Mouse (Mus musculus): ENCODE measurements around the gene Nckap5. TPM values are rescaled to one million over a fixed set of nuclear protein-coding genes. Genes with fewer than 3 reads are reported as not detected.
A peak's percentile ranks its signal among the peaks of the same experiment; 100 is the strongest.

Nckap5 gene
- polyA plus RNA-seq, 1 experiment from 2014 or later = 16.6 TPM

- Histone ChIP-seq H3K27ac (ENCODE audit: low read depth, low read length) (no peak overlapping the region), H3K27me3 (replicated peaks; ENCODE audit: control insufficient read depth, insufficient read depth, low read length) (no peaks in the 10 kb centered on the region), H3K4me2 (ENCODE audit: low read length) (no peak overlapping the region), H3K4me1 (ENCODE audit: control insufficient read depth, insufficient read depth, low read length) (peaks cover 12% of the 10 kb centered on the region; the same call in 1 of the 2 replicates), H3K9me3 (replicated peaks; ENCODE audit: control insufficient read depth, low read length) (no peaks in the 10 kb centered on the region), H3K9ac (ENCODE audit: low read length) (no peak overlapping the region), H3K4me3 (ENCODE audit: low read depth, low read length) (no peak overlapping the region), H3K36me3 (ENCODE audit: control insufficient read depth, insufficient read depth, low read length) (no peaks in the 10 kb centered on the region)
- ATAC-seq = no peak
- no peak for DNase-seq (ENCODE audit: low spot score)
- 97% methylated on average over 1 of the region's 1 CpGs for WGBS
These were observed 2.3 kb upstream of the Nckap5 start for GRCm38 (mm10) chr1:126832885-126833284.

GRCm38 (mm10) chr1:126829031-126829430, 1.6 kb downstream of the Nckap5 start:
- 43% methylated on average over 9 of the region's 9 CpGs for WGBS

GRCm38 (mm10) chr1:126824841-126825240, 5.8 kb downstream of the Nckap5 start:
- Histone ChIP-seq H3K4me1 (ENCODE audit: control insufficient read depth, insufficient read depth, low read length) (peaks cover under 1% of the 10 kb centered on the region; the same call in 1 of the 2 replicates), H3K36me3 (ENCODE audit: control insufficient read depth, insufficient read depth, low read length) (no peaks in the 10 kb centered on the region), H3K4me3 (ENCODE audit: low read depth, low read length) (no peak overlapping the region), H3K9ac (ENCODE audit: low read length) (no peak overlapping the region), H3K27me3 (replicated peaks; ENCODE audit: control insufficient read depth, insufficient read depth, low read length) (no peaks in the 10 kb centered on the region), H3K4me2 (ENCODE audit: low read length) (no peak overlapping the region), H3K27ac (ENCODE audit: low read depth, low read length) (no peak overlapping the region), H3K9me3 (replicated peaks; ENCODE audit: control insufficient read depth, low read length) (no peaks in the 10 kb centered on the region)
- DNase-seq (ENCODE audit: low spot score) (no peak), ATAC-seq (no peak)
- WGBS = 64% methylated on average over 3 of the region's 3 CpGs

More at GRCm38 (mm10) chr1:126829031-126829430, 1.6 kb downstream of the Nckap5 start:
- Histone ChIP-seq H3K4me3 (ENCODE audit: low read depth, low read length) (peak overlapping the region; percentile 13), H3K36me3 (ENCODE audit: control insufficient read depth, insufficient read depth, low read length) (no peaks in the 10 kb centered on the region), H3K27ac (ENCODE audit: low read depth, low read length) (no peak overlapping the region), H3K9ac (ENCODE audit: low read length) (no peak overlapping the region), H3K4me1 (ENCODE audit: control insufficient read depth, insufficient read depth, low read length) (peaks cover 12% of the 10 kb centered on the region; the same call in 1 of the 2 replicates), H3K4me2 (ENCODE audit: low read length) (peak overlapping the region; percentile 45), H3K27me3 (replicated peaks; ENCODE audit: control insufficient read depth, insufficient read depth, low read length) (no peaks in the 10 kb centered on the region), H3K9me3 (replicated peaks; ENCODE audit: control insufficient read depth, low read length) (no peaks in the 10 kb centered on the region)
- ATAC-seq = no peak
- no peak for DNase-seq (ENCODE audit: low spot score)

GRCm38 (mm10) chr1:126822246-126822645, 8.4 kb downstream of the Nckap5 start:
- no peaks in the 10 kb centered on the region for H3K9me3 ChIP-seq (replicated peaks; ENCODE audit: control insufficient read depth, low read length)
- no peaks in the 10 kb centered on the region for H3K4me1 ChIP-seq (ENCODE audit: control insufficient read depth, insufficient read depth, low read length)
- H3K36me3 ChIP-seq (ENCODE audit: control insufficient read depth, insufficient read depth, low read length) = no peaks in the 10 kb centered on the region
- H3K27me3 ChIP-seq (replicated peaks; ENCODE audit: control insufficient read depth, insufficient read depth, low read length) = no peaks in the 10 kb centered on the region
- no peak overlapping the region for H3K27ac ChIP-seq (ENCODE audit: low read depth, low read length)
- DNase-seq (ENCODE audit: low spot score) (no peak), ATAC-seq (no peak)
- H3K9ac ChIP-seq (ENCODE audit: low read length) = no peak overlapping the region
- no peak overlapping the region for H3K4me3 ChIP-seq (ENCODE audit: low read depth, low read length)
- WGBS = 91% methylated on average over 6 of the region's 6 CpGs
- no peak overlapping the region for H3K4me2 ChIP-seq (ENCODE audit: low read length)

- 38% methylated on average over 9 of the region's 9 CpGs for WGBS
- Histone ChIP-seq H3K36me3 (ENCODE audit: control insufficient read depth, insufficient read depth, low read length) (no peaks in the 10 kb centered on the region), H3K9ac (ENCODE audit: low read length) (no peak overlapping the region), H3K27me3 (replicated peaks; ENCODE audit: control insufficient read depth, insufficient read depth, low read length) (no peaks in the 10 kb centered on the region), H3K4me1 (ENCODE audit: control insufficient read depth, insufficient read depth, low read length) (no peaks in the 10 kb centered on the region), H3K27ac (ENCODE audit: low read depth, low read length) (no peak overlapping the region), H3K9me3 (replicated peaks; ENCODE audit: control insufficient read depth, low read length) (no peaks in the 10 kb centered on the region), H3K4me2 (ENCODE audit: low read length) (no peak overlapping the region), H3K4me3 (ENCODE audit: low read depth, low read length) (no peak overlapping the region)
- ATAC-seq = 0 out of 2 replicates have a peak, but pooled peaks have one; percentile 26
- no peak for DNase-seq (ENCODE audit: low spot score)
These were observed 13.1 kb downstream of the Nckap5 start for GRCm38 (mm10) chr1:126817381-126818034.

GRCm38 (mm10) chr1:126806994-126807611, 23.5 kb downstream of the Nckap5 start:
- Histone ChIP-seq H3K4me2 (ENCODE audit: low read length) (peak overlapping the region; percentile 12; the same call in 1 of the 2 replicates), H3K36me3 (ENCODE audit: control insufficient read depth, insufficient read depth, low read length) (no peaks in the 10 kb centered on the region), H3K27ac (ENCODE audit: low read depth, low read length) (0 out of 2 replicates have a peak overlapping the region, but pooled peaks have one; percentile 27), H3K27me3 (replicated peaks; ENCODE audit: control insufficient read depth, insufficient read depth, low read length) (no peaks in the 10 kb centered on the region), H3K4me1 (ENCODE audit: control insufficient read depth, insufficient read depth, low read length) (peaks cover 6% of the 10 kb centered on the region; the same call in 1 of the 2 replicates), H3K9me3 (replicated peaks; ENCODE audit: control insufficient read depth, low read length) (no peaks in the 10 kb centered on the region), H3K9ac (ENCODE audit: low read length) (no peak overlapping the region), H3K4me3 (ENCODE audit: low read depth, low read length) (no peak overlapping the region)
- 45% methylated on average over 3 of the region's 3 CpGs for WGBS
- peak; percentile 56 for DNase-seq (ENCODE audit: low spot score)
- peak; percentile 52; the same call in 1 of the 2 replicates for ATAC-seq

GRCm38 (mm10) chr1:126806548-126806947, 24.1 kb downstream of the Nckap5 start:
- 66% methylated on average over 7 of the region's 7 CpGs for WGBS
- Histone ChIP-seq H3K36me3 (ENCODE audit: control insufficient read depth, insufficient read depth, low read length) (no peaks in the 10 kb centered on the region), H3K4me3 (ENCODE audit: low read depth, low read length) (no peak overlapping the region), H3K9me3 (replicated peaks; ENCODE audit: control insufficient read depth, low read length) (no peaks in the 10 kb centered on the region), H3K27ac (ENCODE audit: low read depth, low read length) (no peak overlapping the region), H3K4me1 (ENCODE audit: control insufficient read depth, insufficient read depth, low read length) (peaks cover 8% of the 10 kb centered on the region; the same call in 1 of the 2 replicates), H3K4me2 (ENCODE audit: low read length) (no peak overlapping the region; the same call in 1 of the 2 replicates), H3K27me3 (replicated peaks; ENCODE audit: control insufficient read depth, insufficient read depth, low read length) (no peaks in the 10 kb centered on the region), H3K9ac (ENCODE audit: low read length) (no peak overlapping the region)
- ATAC-seq (peak; percentile 4; the same call in 1 of the 2 replicates), DNase-seq (ENCODE audit: low spot score) (no peak)

- no peak overlapping the region for H3K4me3 ChIP-seq (ENCODE audit: low read depth, low read length)
These were observed 28.2 kb downstream of the Nckap5 start for GRCm38 (mm10) chr1:126802405-126802804.

GRCm38 (mm10) chr1:126801706-126802105, 28.9 kb downstream of the Nckap5 start:
- Histone ChIP-seq H3K4me3 (ENCODE audit: low read depth, low read length) (no peak overlapping the region), H3K27me3 (replicated peaks; ENCODE audit: control insufficient read depth, insufficient read depth, low read length) (no peaks in the 10 kb centered on the region), H3K4me1 (ENCODE audit: control insufficient read depth, insufficient read depth, low read length) (peaks cover 2% of the 10 kb centered on the region; the same call in 1 of the 2 replicates), H3K9ac (ENCODE audit: low read length) (no peak overlapping the region), H3K36me3 (ENCODE audit: control insufficient read depth, insufficient read depth, low read length) (no peaks in the 10 kb centered on the region), H3K9me3 (replicated peaks; ENCODE audit: control insufficient read depth, low read length) (no peaks in the 10 kb centered on the region), H3K27ac (ENCODE audit: low read depth, low read length) (no peak overlapping the region), H3K4me2 (ENCODE audit: low read length) (no peak overlapping the region)
- ATAC-seq = no peak
- DNase-seq (ENCODE audit: low spot score) = peak; percentile 36
- 61% methylated on average over 8 of the region's 8 CpGs for WGBS

More at GRCm38 (mm10) chr1:126802405-126802804, 28.2 kb downstream of the Nckap5 start:
- Histone ChIP-seq H3K27me3 (replicated peaks; ENCODE audit: control insufficient read depth, insufficient read depth, low read length) (no peaks in the 10 kb centered on the region), H3K27ac (ENCODE audit: low read depth, low read length) (no peak overlapping the region), H3K4me2 (ENCODE audit: low read length) (no peak overlapping the region), H3K36me3 (ENCODE audit: control insufficient read depth, insufficient read depth, low read length) (no peaks in the 10 kb centered on the region), H3K9me3 (replicated peaks; ENCODE audit: control insufficient read depth, low read length) (no peaks in the 10 kb centered on the region), H3K4me1 (ENCODE audit: control insufficient read depth, insufficient read depth, low read length) (peaks cover 8% of the 10 kb centered on the region; the same call in 1 of the 2 replicates), H3K9ac (ENCODE audit: low read length) (no peak overlapping the region)
- ATAC-seq = no peak
- DNase-seq (ENCODE audit: low spot score) = no peak
- 84% methylated on average over 3 of the region's 3 CpGs for WGBS

Measured in forebrain, embryonic 14.5 days (tissue).